Mouse (Mus musculus) kidney, adult 2 months (tissue): ENCODE measurements around the gene Ssh1.

ENCODE experiments used
- CTCF ChIP-seq: fragments of 200-500 bp; conservative IDR thresholded peaks from 2 replicates; pipeline ENCODE4 v1.5.1; 2011; ENCODE audit warnings: low read depth, mild to moderate bottlenecking, control low read depth, low read length, moderate library complexity, mixed read lengths; ENCODE audit not compliant: insufficient read depth, insufficient read length
- POLR2A ChIP-seq: fragments of 200-500 bp; IDR thresholded peaks from one replicate; pipeline ENCODE4 v1.6.1; 2011; ENCODE audit warnings: low read depth, low read length, control low read depth

GRCm38 (mm10) chr5:113992339-113992831 lies 1.3 kb downstream of the Ssh1 start:
- TF ChIP-seq POLR2A (no peak), CTCF (no peak)
